In genomic region chr10:37988297-37989263, GRCm38 (mm10) we compare ENCODE assay signal across 12 mouse cellular contexts.
DNase-seq lines count a peak whose midpoint lies in the region; ATAC-seq and TF ChIP-seq lines count a peak whose summit lies in the region.
"Had no signal": no experiment of that assay in that cellular context is flagged by ENCODE, and none has a peak within 500 bp of the region (broad histone marks: within the 10 kb centered on the region; RNA-seq: fewer than 3 reads in every experiment).

No protein-coding gene starts in this region.

- intact Hi-C loops in gastrocnemius, adult 2 months (cut with DNase I) = no loop called here

- no peaks in the 10 kb centered on the region for H3K27me3 ChIP-seq in forebrain, embryonic 13.5 days
- H3K27me3 ChIP-seq in hindbrain, embryonic 13.5 days = no peaks in the 10 kb centered on the region
- H3K27me3 ChIP-seq in neural tube, embryonic 14.5 days (ENCODE audit: control insufficient read depth, insufficient read depth, low read length) = no peaks in the 10 kb centered on the region
- H3K27me3 ChIP-seq in stomach, postnatal 0 days (ENCODE audit: control insufficient read depth, insufficient read depth, low read length) = no peaks in the 10 kb centered on the region

- H3K36me3 ChIP-seq in forebrain, embryonic 13.5 days (ENCODE audit: poor library complexity, severe bottlenecking) = no peaks in the 10 kb centered on the region
- H3K36me3 ChIP-seq in hindbrain, embryonic 13.5 days = no peaks in the 10 kb centered on the region
- no peaks in the 10 kb centered on the region for H3K36me3 ChIP-seq in neural tube, embryonic 14.5 days (ENCODE audit: control insufficient read depth, insufficient read depth, low read length)
- H3K36me3 ChIP-seq in stomach, postnatal 0 days (ENCODE audit: control insufficient read depth, insufficient read depth, low read length) = no peaks in the 10 kb centered on the region

- 0 out of 2 replicates have a peak, but pooled peaks have one; percentile 61 for ATAC-seq in forebrain, embryonic 13.5 days
- ATAC-seq in hindbrain, embryonic 13.5 days (ENCODE audit: low FRiP score) = peak; percentile 66; the same call in 1 of the 2 replicates
- ATAC-seq in neural tube, embryonic 14.5 days (ENCODE audit: low read depth) = peak; percentile 83; the same call in 1 of the 2 replicates
- no peak for ATAC-seq in stomach, postnatal 0 days (ENCODE audit: low FRiP score, low TSS enrichment)

- no peak overlapping the region for H3K27ac ChIP-seq in forebrain, embryonic 13.5 days
- no peak overlapping the region for H3K27ac ChIP-seq in hindbrain, embryonic 13.5 days
- H3K27ac ChIP-seq in neural tube, embryonic 14.5 days (ENCODE audit: low read depth, low read length) = no peak overlapping the region
- H3K27ac ChIP-seq in stomach, postnatal 0 days (replicated peaks) = no peak overlapping the region
- no peak overlapping the region for H3K27ac ChIP-seq in gastrocnemius, adult 2 months

- H3K9ac ChIP-seq in forebrain, embryonic 13.5 days = no peak overlapping the region
- no peak overlapping the region for H3K9ac ChIP-seq in hindbrain, embryonic 13.5 days
- H3K9ac ChIP-seq in neural tube, embryonic 14.5 days (replicated peaks; ENCODE audit: low read depth, low read length) = no peak overlapping the region
- no peak overlapping the region for H3K9ac ChIP-seq in stomach, postnatal 0 days (ENCODE audit: low read length)

- 51% methylated on average over 11 of the region's 11 CpGs for WGBS in forebrain, embryonic 13.5 days
- WGBS in hindbrain, embryonic 13.5 days = 44% methylated on average over 11 of the region's 11 CpGs
- 46% methylated on average over 11 of the region's 11 CpGs for WGBS in neural tube, embryonic 14.5 days
- 50% methylated on average over 11 of the region's 11 CpGs for WGBS in stomach, postnatal 0 days

- no peak overlapping the region for H3K4me2 ChIP-seq in forebrain, embryonic 13.5 days
- 0 out of 2 replicates have a peak overlapping the region, but pooled peaks have one; percentile 19 for H3K4me2 ChIP-seq in hindbrain, embryonic 13.5 days
- no peak overlapping the region for H3K4me2 ChIP-seq in neural tube, embryonic 14.5 days (ENCODE audit: low read depth, low read length)
- H3K4me2 ChIP-seq in stomach, postnatal 0 days (replicated peaks; ENCODE audit: low read depth) = no peak overlapping the region

- peak; percentile 0 to 5 for DNase-seq in layer of hippocampus, adult 18-20 months (ENCODE audit: low spot score in 2 of 2)
- DNase-seq in layer of hippocampus, postnatal 25 days (ENCODE audit: extremely low spot score in 1 of 2, low spot score in 1 of 2) = no peak
- DNase-seq in spleen, adult 12 weeks (ENCODE audit: low spot score) = no peak
- no peak for DNase-seq in stomach, postnatal 0 days (ENCODE audit: low spot score)
- DNase-seq in gastrocnemius, adult 2 months = no peak
- DNase-seq: kidney, adult 9 months; lung, adult 2 months; thymus, postnatal 4 days had no signal

- TF ChIP-seq EP300 in stomach, postnatal 0 days (optimal IDR thresholded peaks at IDR 0.05) = no peak

- TF ChIP-seq CTCF in stomach, postnatal 0 days (IDR thresholded peaks at IDR 0.05; ENCODE audit: low read depth) = no peak
- TF ChIP-seq CTCF in gastrocnemius, adult 2 months (IDR thresholded peaks at IDR 0.05) = no peak

- no peak overlapping the region for H3K4me3 ChIP-seq in forebrain, embryonic 13.5 days
- H3K4me3 ChIP-seq in hindbrain, embryonic 13.5 days = no peak overlapping the region
- H3K4me3 ChIP-seq in neural tube, embryonic 14.5 days (ENCODE audit: low read depth, low read length) = no peak overlapping the region
- no peak overlapping the region for H3K4me3 ChIP-seq in stomach, postnatal 0 days (ENCODE audit: low read depth, low read length)
- H3K4me3 ChIP-seq in gastrocnemius, adult 2 months = no peak overlapping the region
- H3K4me3 ChIP-seq: myocyte had no signal

- H3K4me1 ChIP-seq in forebrain, embryonic 13.5 days = peaks cover 17% of the 10 kb centered on the region; the same call in 1 of the 2 replicates
- H3K4me1 ChIP-seq in hindbrain, embryonic 13.5 days (replicated peaks) = peaks cover 5% of the 10 kb centered on the region; the same call in 1 of the 2 replicates
- H3K4me1 ChIP-seq in neural tube, embryonic 14.5 days (ENCODE audit: control insufficient read depth, insufficient read depth, low read length) = no peaks in the 10 kb centered on the region
- no peaks in the 10 kb centered on the region for H3K4me1 ChIP-seq in stomach, postnatal 0 days (replicated peaks; ENCODE audit: control insufficient read depth, insufficient read depth)

- H3K9me3 ChIP-seq in forebrain, embryonic 13.5 days (replicated peaks) = no peaks in the 10 kb centered on the region
- H3K9me3 ChIP-seq in hindbrain, embryonic 13.5 days = no peaks in the 10 kb centered on the region
- H3K9me3 ChIP-seq in neural tube, embryonic 14.5 days (ENCODE audit: control insufficient read depth, low read length) = no peaks in the 10 kb centered on the region
- H3K9me3 ChIP-seq in stomach, postnatal 0 days (ENCODE audit: control insufficient read depth, low read length) = no peaks in the 10 kb centered on the region

Comparison
In these comparisons a context has a peak if more than half of its experiments do, and no peak if none do; other contexts are left out.
1. DNase-seq: peak in layer of hippocampus, adult 18-20 months (2 of 2); none in layer of hippocampus, postnatal 25 days (0 of 2), spleen, adult 12 weeks (single experiment), stomach, postnatal 0 days (single experiment) and gastrocnemius, adult 2 months (single experiment).